Mouse (Mus musculus) forebrain, embryonic 12.5 days (tissue): Measurements from ENCODE around the gene Tvp23a. TPM values are rescaled to one million over a fixed set of nuclear protein-coding genes. Genes with fewer than 3 reads are reported as not detected.
A peak's percentile ranks its signal among the peaks of the same experiment; 100 is the strongest.

Source experiments
- ATAC-seq: fragments of 200-750 bp; cut with Nextera tagmentation; 2 replicates; pipeline ENCODE4 v1.8.0; 2017; ENCODE audit warnings: moderate TSS enrichment; ENCODE audit not compliant: low FRiP score
- H3K27ac ChIP-seq: fragments of 300-500 bp; sonication (generic); 2 replicates; pipeline ENCODE4 v1.5.1; 2016; ENCODE audit warnings: mild to moderate bottlenecking
- H3K27me3 ChIP-seq: fragments of 300-500 bp; sonication (generic); 2 replicates; pipeline ENCODE4 v1.6.1; 2016; ENCODE audit warnings: mild to moderate bottlenecking
- H3K36me3 ChIP-seq: fragments of 300-500 bp; sonication (generic); replicated peaks from 2 replicates; pipeline ENCODE4 v1.6.1; 2016; ENCODE audit warnings: mild to moderate bottlenecking
- H3K4me1 ChIP-seq: fragments of 300-500 bp; sonication (generic); 2 replicates; pipeline ENCODE4 v1.6.1; 2016
- H3K4me2 ChIP-seq: fragments of 300-500 bp; sonication (generic); 2 replicates; pipeline ENCODE4 v1.6.1; 2016; ENCODE audit warnings: mild to moderate bottlenecking, moderate library complexity
- H3K4me3 ChIP-seq: fragments of 300-500 bp; sonication (generic); replicated peaks from 2 replicates; pipeline ENCODE4 v1.5.1; 2016; ENCODE audit warnings: mild to moderate bottlenecking
- H3K9ac ChIP-seq: fragments of 300-500 bp; sonication (generic); 2 replicates; pipeline ENCODE4 v1.6.1; 2016; ENCODE audit warnings: mild to moderate bottlenecking
- H3K9me3 ChIP-seq: fragments of 300-500 bp; sonication (generic); 2 replicates; pipeline ENCODE4 v1.6.1; 2016
- WGBS: fragments of 180-500 bp; shearing (Covaris S2); methylation state at CpG from one replicate; pipeline ENCODE4 v1.1.7; 2016; 5-methylcytosine and 5-hydroxymethylcytosine counted together
- polyA plus RNA-seq: library from polyadenylated mRNA; unstranded; fragments of >200 nt; fragmentation: Nextera tagmentation; extraction: Ambion mirVana; gene quantifications from 2 replicates; pipeline ENCODE4 v1.2.1, GENCODE M21; 2016

The Tvp23a gene
- polyA plus RNA-seq, 1 experiment from 2014 or later = 35.0 TPM

- no peaks in the 10 kb centered on the region for H3K9me3 ChIP-seq
- no peak overlapping the region for H3K27ac ChIP-seq
- no peak for ATAC-seq
- H3K27me3 ChIP-seq = no peaks in the 10 kb centered on the region
- H3K4me1 ChIP-seq = peaks cover 30% of the 10 kb centered on the region
- H3K36me3 ChIP-seq = no peaks in the 10 kb centered on the region
- H3K4me3 ChIP-seq = no peak overlapping the region
- no peak overlapping the region for H3K4me2 ChIP-seq
- 88% methylated on average over 9 of the region's 9 CpGs for WGBS
- H3K9ac ChIP-seq = no peak overlapping the region
These were observed 1.8 kb upstream of the Tvp23a start for GRCm38 (mm10) chr16:10448931-10449330.

- H3K9ac ChIP-seq = peak overlapping the region; percentile 70; the same call in 1 of the 2 replicates
- H3K4me2 ChIP-seq = peak overlapping the region; percentile 80
- WGBS = 75% methylated on average over 2 of the region's 2 CpGs
- no peaks in the 10 kb centered on the region for H3K9me3 ChIP-seq
- H3K27ac ChIP-seq = peak overlapping the region; percentile 84; the same call in 1 of the 2 replicates
- H3K4me1 ChIP-seq = peaks cover 33% of the 10 kb centered on the region
- peak; percentile 10; the same call in 1 of the 2 replicates for ATAC-seq
- no peaks in the 10 kb centered on the region for H3K27me3 ChIP-seq
- peak overlapping the region; percentile 53 for H3K4me3 ChIP-seq
- H3K36me3 ChIP-seq = no peaks in the 10 kb centered on the region
These were observed 619 bp upstream of the Tvp23a start for GRCm38 (mm10) chr16:10447781-10448180.

- Histone ChIP-seq H3K4me1 (peaks cover 33% of the 10 kb centered on the region), H3K4me2 (peak overlapping the region; percentile 80), H3K4me3 (peak overlapping the region; percentile 53), H3K27me3 (no peaks in the 10 kb centered on the region), H3K9me3 (no peaks in the 10 kb centered on the region), H3K27ac (peak overlapping the region; percentile 84), H3K9ac (peak overlapping the region; percentile 70), H3K36me3 (no peaks in the 10 kb centered on the region)
- WGBS = 12% methylated on average over 13 of the region's 13 CpGs
- peak; percentile 83 for ATAC-seq
These were observed 444 bp downstream of the Tvp23a start for GRCm38 (mm10) chr16:10446573-10447263.

GRCm38 (mm10) chr16:10443723-10444122 lies 3.4 kb downstream of the Tvp23a start:
- no peaks in the 10 kb centered on the region for H3K27me3 ChIP-seq
- H3K4me2 ChIP-seq = no peak overlapping the region
- no peak overlapping the region for H3K27ac ChIP-seq
- no peak for ATAC-seq
- peaks cover 33% of the 10 kb centered on the region for H3K4me1 ChIP-seq
- no peak overlapping the region for H3K4me3 ChIP-seq
- H3K36me3 ChIP-seq = no peaks in the 10 kb centered on the region
- no peak overlapping the region for H3K9ac ChIP-seq
- no peaks in the 10 kb centered on the region for H3K9me3 ChIP-seq

GRCm38 (mm10) chr16:10441761-10442160 lies 5.4 kb downstream of the Tvp23a start:
- Histone ChIP-seq H3K4me1 (peaks cover 25% of the 10 kb centered on the region), H3K9ac (no peak overlapping the region)

GRCm38 (mm10) chr16:10441328-10441727 lies 5.8 kb downstream of the Tvp23a start:
- Histone ChIP-seq H3K4me2 (no peak overlapping the region), H3K4me3 (no peak overlapping the region), H3K9ac (no peak overlapping the region), H3K27ac (no peak overlapping the region), H3K36me3 (peaks cover 6% of the 10 kb centered on the region; the same call in 1 of the 2 replicates), H3K9me3 (no peaks in the 10 kb centered on the region), H3K27me3 (no peaks in the 10 kb centered on the region), H3K4me1 (peaks cover 20% of the 10 kb centered on the region)
- WGBS = 92% methylated on average over 6 of the region's 6 CpGs
- no peak for ATAC-seq

More at GRCm38 (mm10) chr16:10441761-10442160, 5.4 kb downstream of the Tvp23a start:
- no peak overlapping the region for H3K4me3 ChIP-seq
- H3K36me3 ChIP-seq = peaks cover 6% of the 10 kb centered on the region; the same call in 1 of the 2 replicates
- H3K9me3 ChIP-seq = no peaks in the 10 kb centered on the region
- H3K4me2 ChIP-seq = no peak overlapping the region
- ATAC-seq = no peak
- no peaks in the 10 kb centered on the region for H3K27me3 ChIP-seq
- H3K27ac ChIP-seq = no peak overlapping the region
- 92% methylated on average over 4 of the region's 4 CpGs for WGBS

GRCm38 (mm10) chr16:10438055-10438454 lies 9.1 kb downstream of the Tvp23a start:
- ATAC-seq = no peak
- Histone ChIP-seq H3K27me3 (no peaks in the 10 kb centered on the region), H3K27ac (no peak overlapping the region), H3K4me2 (no peak overlapping the region), H3K9ac (no peak overlapping the region), H3K9me3 (no peaks in the 10 kb centered on the region), H3K4me1 (no peaks in the 10 kb centered on the region), H3K4me3 (no peak overlapping the region), H3K36me3 (peaks cover 6% of the 10 kb centered on the region; the same call in 1 of the 2 replicates)
- WGBS = 91% methylated on average over 5 of the region's 5 CpGs

- Histone ChIP-seq H3K9ac (no peak overlapping the region), H3K4me1 (no peaks in the 10 kb centered on the region), H3K4me3 (no peak overlapping the region), H3K27me3 (no peaks in the 10 kb centered on the region), H3K4me2 (no peak overlapping the region), H3K9me3 (no peaks in the 10 kb centered on the region), H3K36me3 (peaks cover 10% of the 10 kb centered on the region), H3K27ac (no peak overlapping the region)
- WGBS = 92% methylated on average over 6 of the region's 6 CpGs
- ATAC-seq = no peak
These were observed 11.0 kb downstream of the Tvp23a start for GRCm38 (mm10) chr16:10436166-10436565.

- H3K4me1 ChIP-seq = no peaks in the 10 kb centered on the region
These were observed 13.8 kb downstream of the Tvp23a start for GRCm38 (mm10) chr16:10433344-10433743.

GRCm38 (mm10) chr16:10432387-10432786 lies 14.8 kb downstream of the Tvp23a start:
- Histone ChIP-seq H3K36me3 (peaks cover 8% of the 10 kb centered on the region), H3K4me2 (no peak overlapping the region), H3K4me1 (no peaks in the 10 kb centered on the region), H3K27ac (no peak overlapping the region), H3K27me3 (no peaks in the 10 kb centered on the region), H3K9me3 (no peaks in the 10 kb centered on the region), H3K9ac (no peak overlapping the region), H3K4me3 (no peak overlapping the region)
- WGBS = 91% methylated on average over 4 of the region's 4 CpGs
- ATAC-seq = no peak

More at GRCm38 (mm10) chr16:10433344-10433743, 13.8 kb downstream of the Tvp23a start:
- Histone ChIP-seq H3K9me3 (no peaks in the 10 kb centered on the region), H3K27ac (no peak overlapping the region), H3K4me2 (no peak overlapping the region), H3K27me3 (no peaks in the 10 kb centered on the region), H3K9ac (no peak overlapping the region), H3K36me3 (peaks cover 10% of the 10 kb centered on the region), H3K4me3 (no peak overlapping the region)
- no peak for ATAC-seq
- 90% methylated on average over 5 of the region's 5 CpGs for WGBS

- no peak overlapping the region for H3K4me2 ChIP-seq
- 80% methylated on average over 1 of the region's 1 CpGs for WGBS
- H3K4me3 ChIP-seq = no peak overlapping the region
- H3K4me1 ChIP-seq = no peaks in the 10 kb centered on the region
- H3K9ac ChIP-seq = no peak overlapping the region
- no peaks in the 10 kb centered on the region for H3K27me3 ChIP-seq
- peaks cover 13% of the 10 kb centered on the region for H3K36me3 ChIP-seq
- ATAC-seq = no peak
- no peaks in the 10 kb centered on the region for H3K9me3 ChIP-seq
- no peak overlapping the region for H3K27ac ChIP-seq
These were observed 15.3 kb downstream of the Tvp23a start for GRCm38 (mm10) chr16:10431911-10432310.

- H3K4me1 ChIP-seq = no peaks in the 10 kb centered on the region
- H3K9ac ChIP-seq = no peak overlapping the region
- WGBS = 95% methylated on average over 9 of the region's 9 CpGs
- H3K9me3 ChIP-seq = 0 out of 2 replicates have a peak, but pooled peaks cover 5% of the 10 kb centered on the region
- no peak overlapping the region for H3K4me3 ChIP-seq
- peaks cover 98% of the 10 kb centered on the region for H3K36me3 ChIP-seq
- no peaks in the 10 kb centered on the region for H3K27me3 ChIP-seq
- H3K4me2 ChIP-seq = no peak overlapping the region
- H3K27ac ChIP-seq = no peak overlapping the region
- no peak for ATAC-seq
These were observed 26.6 kb downstream of the Tvp23a start for GRCm38 (mm10) chr16:10420447-10421054.
